Mouse (Mus musculus) hindbrain, embryonic 12.5 days (tissue): ENCODE measurements at regions not wholly inside any gene's neighbourhood (a gene's known extent, or its start where the extent isn't known, plus 50 kb on each side); places are given as distances from the start of the nearest gene placed in this dataset.

Experiments used
- ATAC-seq: fragments of 200-750 bp; cut with Nextera tagmentation; 2 replicates; pipeline ENCODE4 v1.8.0; 2017; ENCODE audit warnings: moderate TSS enrichment; ENCODE audit not compliant: low FRiP score
- H3K27ac ChIP-seq: fragments of 300-500 bp; sonication (generic); 2 replicates; pipeline ENCODE4 v1.5.1; 2016; ENCODE audit warnings: mild to moderate bottlenecking
- H3K27me3 ChIP-seq: fragments of 300-500 bp; sonication (generic); 2 replicates; pipeline ENCODE4 v1.6.1; 2016; ENCODE audit warnings: mild to moderate bottlenecking
- H3K36me3 ChIP-seq: fragments of 300-500 bp; sonication (generic); 2 replicates; pipeline ENCODE4 v1.6.1; 2016; ENCODE audit warnings: mild to moderate bottlenecking
- H3K4me1 ChIP-seq: fragments of 300-500 bp; sonication (generic); 2 replicates; pipeline ENCODE4 v1.6.1; 2016
- H3K4me2 ChIP-seq: fragments of 300-500 bp; sonication (generic); replicated peaks from 2 replicates; pipeline ENCODE4 v1.6.1; 2016; ENCODE audit warnings: mild to moderate bottlenecking
- H3K4me3 ChIP-seq: fragments of 300-500 bp; sonication (generic); 2 replicates; pipeline ENCODE4 v1.5.1; 2016; ENCODE audit warnings: mild to moderate bottlenecking
- H3K9ac ChIP-seq: fragments of 300-500 bp; sonication (generic); 2 replicates; pipeline ENCODE4 v1.6.1; 2016; ENCODE audit warnings: mild to moderate bottlenecking, moderate library complexity
- H3K9me3 ChIP-seq: fragments of 300-500 bp; sonication (generic); replicated peaks from 2 replicates; pipeline ENCODE4 v1.6.1; 2016; ENCODE audit warnings: mild to moderate bottlenecking
- WGBS: fragments of 180-500 bp; shearing (Covaris S2); methylation state at CpG from one replicate; pipeline ENCODE4 v1.1.7; 2016; 5-methylcytosine and 5-hydroxymethylcytosine counted together

DNA sequence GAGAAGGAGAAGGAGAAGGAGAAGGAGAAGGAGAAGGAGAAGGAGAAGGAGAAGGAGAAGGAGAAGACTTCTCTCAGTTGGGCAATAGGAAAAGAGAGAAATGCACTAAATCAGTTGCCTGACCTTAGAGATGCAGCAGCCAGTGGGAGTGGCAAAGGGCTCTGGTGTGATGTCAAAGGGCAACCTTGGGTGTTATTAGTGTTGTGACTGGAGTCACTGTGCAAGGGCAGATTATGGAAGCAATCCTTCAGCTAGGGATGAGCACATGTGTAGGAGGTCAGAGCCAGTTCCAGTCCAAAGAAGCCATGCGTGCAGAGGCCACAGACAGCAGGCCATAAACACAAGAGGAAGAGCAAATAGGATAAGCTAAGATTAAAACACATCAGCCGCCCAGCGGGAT is 56.7 kb upstream of the Mast4 start:
- WGBS: 89% methylated on average over 3 of the region's 3 CpGs
- Histone ChIP-seq H3K4me2 (no peak overlapping the region), H3K27me3 (no peaks in the 10 kb centered on the region), H3K4me1 (no peaks in the 10 kb centered on the region), H3K36me3 (no peaks in the 10 kb centered on the region), H3K27ac (no peak overlapping the region), H3K4me3 (no peak overlapping the region), H3K9me3 (no peaks in the 10 kb centered on the region), H3K9ac (no peak overlapping the region)
- no peak for ATAC-seq

DNA sequence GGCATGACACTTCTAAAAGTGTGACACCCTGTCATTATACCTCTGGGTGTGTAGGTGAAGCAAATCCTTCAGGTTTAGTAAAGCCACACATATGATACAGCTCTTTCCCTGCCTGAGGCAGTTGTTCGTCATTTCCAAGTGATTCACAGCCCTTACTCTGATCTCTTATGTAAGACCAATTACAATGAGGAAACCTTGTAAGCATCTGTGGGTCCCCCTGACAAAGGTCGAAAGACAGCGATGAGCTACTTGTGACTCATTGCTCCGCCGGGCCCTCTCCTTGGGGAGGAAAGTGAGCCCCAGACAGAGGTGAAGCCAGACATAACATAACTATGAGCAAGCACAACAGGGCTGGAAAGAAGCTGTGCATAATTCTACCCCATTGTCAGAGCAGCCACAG is 52.7 kb upstream of the Mast4 start:
- H3K9ac ChIP-seq: no peak overlapping the region
- H3K9me3 ChIP-seq: no peaks in the 10 kb centered on the region
- H3K4me1 ChIP-seq: no peaks in the 10 kb centered on the region
- no peaks in the 10 kb centered on the region for H3K36me3 ChIP-seq
- H3K27ac ChIP-seq: no peak overlapping the region
- H3K4me2 ChIP-seq: no peak overlapping the region
- no peaks in the 10 kb centered on the region for H3K27me3 ChIP-seq
- ATAC-seq: no peak
- 92% methylated on average over 5 of the region's 5 CpGs for WGBS
- H3K4me3 ChIP-seq: no peak overlapping the region
